Mouse (Mus musculus) heart, embryonic 13.5 days (tissue): ENCODE results near the gene Birc5. TPM values are rescaled to one million over a fixed set of nuclear protein-coding genes. Genes with fewer than 3 reads are reported as not detected.

Experiments used
- ATAC-seq: fragments of 200-750 bp; cut with Nextera tagmentation; 2 replicates; pipeline ENCODE4 v1.8.0; 2017; ENCODE audit warnings: moderate TSS enrichment; ENCODE audit not compliant: insufficient number of reproducible peaks, low FRiP score, low TSS enrichment; ENCODE audit errors: extremely low read depth
- H3K27ac ChIP-seq: fragments of 300-500 bp; sonication (generic); replicated peaks from 2 replicates; pipeline ENCODE4 v1.5.1; 2015; ENCODE audit warnings: moderate library complexity, mild to moderate bottlenecking, inconsistent platforms
- H3K27me3 ChIP-seq: fragments of 300-500 bp; sonication (generic); replicated peaks from 2 replicates; pipeline ENCODE4 v1.6.1; 2015; ENCODE audit warnings: mild to moderate bottlenecking, inconsistent platforms
- H3K36me3 ChIP-seq: fragments of 300-500 bp; sonication (generic); 2 replicates; pipeline ENCODE4 v1.6.1; 2015; ENCODE audit warnings: mild to moderate bottlenecking, inconsistent platforms
- H3K4me1 ChIP-seq: fragments of 300-500 bp; sonication (generic); 2 replicates; pipeline ENCODE4 v1.6.1; 2015; ENCODE audit warnings: inconsistent platforms
- H3K4me2 ChIP-seq: fragments of 300-500 bp; sonication (generic); 2 replicates; pipeline ENCODE4 v1.6.1; 2015; ENCODE audit warnings: inconsistent platforms, mild to moderate bottlenecking, moderate library complexity
- H3K4me3 ChIP-seq: fragments of 300-500 bp; sonication (generic); 2 replicates; pipeline ENCODE4 v1.5.1; 2015; ENCODE audit warnings: moderate library complexity, mild to moderate bottlenecking, inconsistent platforms
- H3K9ac ChIP-seq: fragments of 300-500 bp; sonication (generic); 2 replicates; pipeline ENCODE4 v1.6.1; 2015; ENCODE audit warnings: inconsistent platforms, mild to moderate bottlenecking, moderate library complexity
- H3K9me3 ChIP-seq: fragments of 300-500 bp; sonication (generic); 2 replicates; pipeline ENCODE4 v1.6.1; 2016; ENCODE audit warnings: inconsistent platforms
- WGBS: fragments of 180-500 bp; shearing (Covaris S2); methylation state at CpG from one replicate; pipeline ENCODE4 v1.1.7; 2015; ENCODE audit warnings: mixed read lengths; 5-methylcytosine and 5-hydroxymethylcytosine counted together
- polyA plus RNA-seq: library from polyadenylated mRNA; unstranded; fragments of >200 nt; fragmentation: Nextera tagmentation; extraction: Ambion mirVana; gene quantifications from 2 replicates; pipeline ENCODE4 v1.2.1, GENCODE M21; 2015

Gene Birc5
- polyA plus RNA-seq, 1 experiment from 2014 or later: 228 TPM

- Histone ChIP-seq H3K9me3 (no peaks in the 10 kb centered on the region), H3K4me1 (peaks cover 30% of the 10 kb centered on the region), H3K27ac (peak overlapping the region; percentile 54), H3K36me3 (no peaks in the 10 kb centered on the region), H3K27me3 (no peaks in the 10 kb centered on the region), H3K9ac (no peak overlapping the region), H3K4me3 (no peak overlapping the region), H3K4me2 (no peak overlapping the region)
- 63% methylated on average over 1 of the region's 1 CpGs for WGBS
- no peak for ATAC-seq
These were observed 10.0 kb upstream of the Birc5 start for GRCm38 (mm10) chr11:117839021-117839420.

- peak overlapping the region; percentile 53 for H3K27ac ChIP-seq
These were observed 8.1 kb upstream of the Birc5 start for GRCm38 (mm10) chr11:117840910-117841309.

GRCm38 (mm10) chr11:117843434-117843833 is 5.6 kb upstream of the Birc5 start:
- Histone ChIP-seq H3K27me3 (no peaks in the 10 kb centered on the region), H3K27ac (no peak overlapping the region), H3K4me3 (no peak overlapping the region), H3K36me3 (no peaks in the 10 kb centered on the region), H3K9me3 (no peaks in the 10 kb centered on the region), H3K4me2 (no peak overlapping the region), H3K9ac (no peak overlapping the region), H3K4me1 (peaks cover 33% of the 10 kb centered on the region)
- 71% methylated on average over 2 of the region's 2 CpGs for WGBS
- no peak for ATAC-seq

More at GRCm38 (mm10) chr11:117840910-117841309, 8.1 kb upstream of the Birc5 start:
- H3K4me3 ChIP-seq: no peak overlapping the region
- no peaks in the 10 kb centered on the region for H3K9me3 ChIP-seq
- no peak for ATAC-seq
- 0 out of 2 replicates have a peak overlapping the region, but pooled peaks have one; percentile 0 for H3K9ac ChIP-seq
- WGBS: 50% methylated on average over 1 of the region's 1 CpGs
- H3K4me2 ChIP-seq: no peak overlapping the region
- H3K36me3 ChIP-seq: no peaks in the 10 kb centered on the region
- H3K27me3 ChIP-seq: no peaks in the 10 kb centered on the region
- H3K4me1 ChIP-seq: peaks cover 30% of the 10 kb centered on the region

GRCm38 (mm10) chr11:117844997-117845396 is 4.1 kb upstream of the Birc5 start:
- H3K4me1 ChIP-seq: peaks cover 30% of the 10 kb centered on the region
- no peak for ATAC-seq
- H3K4me3 ChIP-seq: no peak overlapping the region
- H3K36me3 ChIP-seq: no peaks in the 10 kb centered on the region
- H3K9me3 ChIP-seq: no peaks in the 10 kb centered on the region
- no peak overlapping the region for H3K27ac ChIP-seq
- H3K9ac ChIP-seq: no peak overlapping the region
- H3K27me3 ChIP-seq: no peaks in the 10 kb centered on the region
- H3K4me2 ChIP-seq: no peak overlapping the region
- 58% methylated on average over 2 of the region's 2 CpGs for WGBS

GRCm38 (mm10) chr11:117845651-117846050 is 3.4 kb upstream of the Birc5 start:
- Histone ChIP-seq H3K36me3 (0 out of 2 replicates have a peak, but pooled peaks cover 4% of the 10 kb centered on the region), H3K27ac (no peak overlapping the region), H3K9me3 (no peaks in the 10 kb centered on the region), H3K27me3 (no peaks in the 10 kb centered on the region), H3K4me2 (no peak overlapping the region), H3K4me1 (peaks cover 32% of the 10 kb centered on the region), H3K4me3 (no peak overlapping the region), H3K9ac (no peak overlapping the region)
- ATAC-seq: no peak
- 75% methylated on average over 2 of the region's 2 CpGs for WGBS

- WGBS: 55% methylated on average over 5 of the region's 5 CpGs
- Histone ChIP-seq H3K4me3 (no peak overlapping the region), H3K9me3 (no peaks in the 10 kb centered on the region), H3K9ac (no peak overlapping the region), H3K27me3 (no peaks in the 10 kb centered on the region), H3K4me1 (peaks cover 32% of the 10 kb centered on the region), H3K27ac (no peak overlapping the region), H3K4me2 (no peak overlapping the region), H3K36me3 (peaks cover 12% of the 10 kb centered on the region)
- no peak for ATAC-seq
These were observed 2.4 kb upstream of the Birc5 start for GRCm38 (mm10) chr11:117846640-117847039.

GRCm38 (mm10) chr11:117847593-117848215 is 1.3 kb upstream of the Birc5 start:
- H3K4me1 ChIP-seq: peaks cover 32% of the 10 kb centered on the region
- H3K4me3 ChIP-seq: peak overlapping the region; percentile 68
- H3K36me3 ChIP-seq: peaks cover 23% of the 10 kb centered on the region
- H3K9me3 ChIP-seq: no peaks in the 10 kb centered on the region
- no peaks in the 10 kb centered on the region for H3K27me3 ChIP-seq
- ATAC-seq: no peak
- peak overlapping the region; percentile 90 for H3K9ac ChIP-seq
- WGBS: 76% methylated on average over 7 of the region's 7 CpGs
- peak overlapping the region; percentile 96 for H3K27ac ChIP-seq
- H3K4me2 ChIP-seq: peak overlapping the region; percentile 87

- peaks cover 32% of the 10 kb centered on the region for H3K4me1 ChIP-seq
- H3K36me3 ChIP-seq: peaks cover 30% of the 10 kb centered on the region
- no peaks in the 10 kb centered on the region for H3K9me3 ChIP-seq
- peak overlapping the region; percentile 87 for H3K4me2 ChIP-seq
- WGBS: 7% methylated on average over 19 of the region's 19 CpGs
- peak; percentile 43; the same call in 1 of the 2 replicates for ATAC-seq
- H3K27me3 ChIP-seq: no peaks in the 10 kb centered on the region
- H3K4me3 ChIP-seq: peak overlapping the region; percentile 68
- H3K9ac ChIP-seq: peak overlapping the region; percentile 90
- peak overlapping the region; percentile 96 for H3K27ac ChIP-seq
These were observed 623 bp upstream of the Birc5 start for GRCm38 (mm10) chr11:117848271-117848984.

- Histone ChIP-seq H3K9me3 (no peaks in the 10 kb centered on the region), H3K4me3 (no peak overlapping the region), H3K36me3 (peaks cover 73% of the 10 kb centered on the region), H3K4me1 (peaks cover 25% of the 10 kb centered on the region), H3K4me2 (no peak overlapping the region), H3K27me3 (no peaks in the 10 kb centered on the region), H3K27ac (no peak overlapping the region), H3K9ac (no peak overlapping the region)
- 85% methylated on average over 3 of the region's 3 CpGs for WGBS
- ATAC-seq: no peak
These were observed 3.8 kb downstream of the Birc5 start for GRCm38 (mm10) chr11:117852875-117853274.

GRCm38 (mm10) chr11:117854241-117854640 is 5.2 kb downstream of the Birc5 start:
- Histone ChIP-seq H3K4me3 (no peak overlapping the region), H3K27me3 (peaks cover 11% of the 10 kb centered on the region), H3K4me1 (peaks cover 19% of the 10 kb centered on the region), H3K9me3 (no peaks in the 10 kb centered on the region), H3K9ac (no peak overlapping the region), H3K4me2 (no peak overlapping the region), H3K27ac (no peak overlapping the region), H3K36me3 (peaks cover 79% of the 10 kb centered on the region)
- ATAC-seq: no peak
- WGBS: 85% methylated on average over 9 of the region's 9 CpGs

- Histone ChIP-seq H3K27ac (no peak overlapping the region), H3K4me2 (no peak overlapping the region), H3K27me3 (peaks cover 22% of the 10 kb centered on the region), H3K9ac (no peak overlapping the region), H3K4me1 (peaks cover 13% of the 10 kb centered on the region), H3K36me3 (peaks cover 77% of the 10 kb centered on the region), H3K9me3 (no peaks in the 10 kb centered on the region), H3K4me3 (no peak overlapping the region)
- ATAC-seq: no peak
- 95% methylated on average over 5 of the region's 5 CpGs for WGBS
These were observed 6.3 kb downstream of the Birc5 start for GRCm38 (mm10) chr11:117855360-117855759.
